Mouse (Mus musculus) bone marrow macrophage, adult 2 months (primary cell): ENCODE results near the gene Ptprg. TPM values are rescaled to one million over a fixed set of nuclear protein-coding genes. Genes with fewer than 3 reads are reported as not detected.
"Not testable (repeated sequence)": the region's sequence is repeated elsewhere in the genome, so short reads cannot be mapped to it uniquely, and the experiment has no call there.

Experiments used
- H3K27ac ChIP-seq: 2 replicates; pipeline ENCODE4 v1.5.1; 2012; ENCODE audit warnings: low read depth, low read length; ENCODE audit not compliant: insufficient read depth
- H3K4me1 ChIP-seq: 2 replicates; pipeline ENCODE4 v1.6.1; 2012; ENCODE audit warnings: low read length; ENCODE audit not compliant: control insufficient read depth, insufficient read depth
- H3K4me3 ChIP-seq: 2 replicates; pipeline ENCODE4 v1.5.1; 2012; ENCODE audit warnings: mild to moderate bottlenecking, low read length, moderate library complexity; ENCODE audit not compliant: insufficient read depth
- CTCF ChIP-seq: IDR thresholded peaks from 2 replicates; pipeline ENCODE4 v1.5.1; 2012; ENCODE audit warnings: low read depth, mild to moderate bottlenecking, low read length, moderate library complexity
- POLR2A ChIP-seq: IDR thresholded peaks from 2 replicates; pipeline ENCODE4 v1.6.1; 2012; ENCODE audit warnings: mild to moderate bottlenecking, low read depth, low read length, borderline replicate concordance
- polyA plus RNA-seq: library from polyadenylated mRNA; stranded (reverse); fragments of >200 nt; gene quantifications from 2 replicates; pipeline ENCODE4 v1.2.4, GENCODE M21; 2012; ENCODE audit not compliant: missing spikeins, insufficient read depth, insufficient read length

Ptprg gene
- polyA plus RNA-seq, 1 experiment, result 0.76 TPM

DNA sequence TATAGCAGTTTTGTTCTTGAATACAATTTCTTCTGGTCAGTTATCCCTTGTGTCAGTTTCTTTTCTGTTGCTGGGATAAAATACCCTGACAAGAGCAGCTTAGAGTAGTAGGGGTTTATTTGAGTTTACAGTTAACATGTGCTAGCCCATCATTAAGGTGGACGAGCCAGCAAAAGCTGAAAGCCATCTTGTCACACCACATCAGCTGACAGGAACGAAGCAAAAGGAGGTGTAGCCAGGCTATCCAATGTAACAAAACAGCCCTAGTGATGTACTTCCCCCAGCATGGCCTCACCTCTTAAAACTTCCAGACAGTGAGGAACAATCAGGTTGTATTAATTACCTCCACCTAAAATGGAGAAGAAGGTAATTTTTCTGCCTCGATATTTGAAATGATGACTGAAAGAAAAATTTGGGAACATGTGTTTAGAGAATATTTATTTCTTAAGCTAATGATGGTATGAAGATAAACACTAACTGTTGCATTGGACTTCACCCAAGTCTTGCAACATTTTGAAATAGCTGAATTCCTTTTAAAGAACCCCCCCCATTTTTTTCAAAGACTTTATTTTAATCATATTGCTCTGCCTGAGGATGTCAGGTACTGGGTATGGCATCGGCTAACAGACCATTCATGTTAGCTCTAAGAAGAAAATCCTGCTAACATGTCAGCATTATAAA is 249.2 kb downstream of the Ptprg start:
- TF ChIP-seq CTCF, result no peak
- no peak for TF ChIP-seq POLR2A
- Histone ChIP-seq H3K4me3 (no peak overlapping the region), H3K27ac (no peak overlapping the region), H3K4me1 (no peaks in the 10 kb centered on the region)

DNA sequence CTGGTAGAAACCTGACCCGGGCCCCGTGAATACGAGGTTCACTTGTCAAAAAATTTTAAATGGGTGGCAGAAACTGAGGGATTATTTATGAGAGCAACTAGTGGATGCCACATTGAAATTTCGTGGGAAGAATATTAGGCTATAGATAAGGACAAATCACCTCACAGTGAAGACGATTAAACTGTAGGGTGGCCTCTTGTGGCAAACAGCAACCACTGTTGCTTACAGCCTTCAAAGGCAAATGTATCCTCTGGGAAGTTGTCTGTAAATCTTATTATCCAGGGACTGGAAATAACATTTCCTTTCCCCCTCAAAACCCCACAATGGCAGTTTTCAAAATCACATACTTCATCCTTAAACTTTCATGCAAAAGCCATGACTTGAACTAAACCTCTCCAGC is 253.3 kb downstream of the Ptprg start:
- no peak overlapping the region for H3K4me3 ChIP-seq
- H3K4me1 ChIP-seq, result no peaks in the 10 kb centered on the region
- TF ChIP-seq CTCF (no peak), POLR2A (no peak)
- H3K27ac ChIP-seq, result no peak overlapping the region

DNA sequence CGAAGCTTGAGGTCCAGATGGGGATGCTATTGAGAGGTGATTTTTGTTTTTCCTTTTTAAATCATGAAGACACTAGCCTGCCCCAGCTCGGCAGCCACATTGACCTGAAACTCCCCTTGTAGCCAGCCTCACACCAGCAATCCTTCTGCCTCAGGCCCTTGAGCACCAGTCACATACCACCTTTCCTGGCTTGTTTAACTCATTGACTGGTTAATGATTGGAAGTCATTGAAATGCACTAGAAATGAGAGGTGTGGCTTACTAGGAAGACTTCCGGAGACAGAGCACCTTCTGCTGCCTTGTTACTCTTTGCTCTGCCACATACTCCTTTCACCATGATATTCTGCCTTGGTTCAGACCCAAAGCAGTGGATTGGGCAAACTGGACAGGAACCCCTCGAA is 254.1 kb downstream of the Ptprg start:
- no peak for TF ChIP-seq CTCF
- TF ChIP-seq POLR2A, result no peak
- Histone ChIP-seq H3K27ac (no peak overlapping the region), H3K4me1 (no peaks in the 10 kb centered on the region), H3K4me3 (no peak overlapping the region)

DNA sequence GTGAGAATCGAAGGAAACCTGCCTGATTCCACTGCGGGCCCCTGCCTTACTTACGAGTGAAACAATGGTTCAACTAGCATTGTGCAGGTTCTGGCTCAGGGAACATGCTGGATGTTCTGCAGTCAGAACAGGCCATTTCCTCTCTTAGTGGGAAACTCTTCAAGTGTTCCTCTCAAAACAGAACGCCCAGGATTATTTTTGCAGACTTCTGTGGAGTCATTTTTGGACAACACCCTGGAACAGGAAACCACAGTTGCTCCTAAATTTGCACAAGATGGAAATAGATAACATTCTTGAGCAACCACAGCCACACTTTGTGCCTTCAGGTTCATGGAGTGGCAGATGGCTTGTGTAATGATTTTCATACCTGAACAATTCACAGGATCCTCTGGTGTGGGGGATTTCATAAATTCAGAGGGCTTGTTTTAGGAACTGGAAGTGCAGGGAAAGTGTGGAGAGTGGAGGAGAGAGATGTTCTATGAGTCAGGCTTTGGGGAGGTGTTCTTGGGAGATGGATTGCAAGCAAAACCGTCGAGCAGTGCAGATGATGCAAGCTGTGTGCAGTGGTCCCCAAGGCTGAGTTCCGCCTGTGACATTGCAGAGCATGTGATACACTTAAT is 257.9 kb downstream of the Ptprg start:
- H3K4me3 ChIP-seq, result no peak overlapping the region
- H3K27ac ChIP-seq, result no peak overlapping the region
- TF ChIP-seq CTCF (no peak), POLR2A (no peak)
- H3K4me1 ChIP-seq, result no peaks in the 10 kb centered on the region

DNA sequence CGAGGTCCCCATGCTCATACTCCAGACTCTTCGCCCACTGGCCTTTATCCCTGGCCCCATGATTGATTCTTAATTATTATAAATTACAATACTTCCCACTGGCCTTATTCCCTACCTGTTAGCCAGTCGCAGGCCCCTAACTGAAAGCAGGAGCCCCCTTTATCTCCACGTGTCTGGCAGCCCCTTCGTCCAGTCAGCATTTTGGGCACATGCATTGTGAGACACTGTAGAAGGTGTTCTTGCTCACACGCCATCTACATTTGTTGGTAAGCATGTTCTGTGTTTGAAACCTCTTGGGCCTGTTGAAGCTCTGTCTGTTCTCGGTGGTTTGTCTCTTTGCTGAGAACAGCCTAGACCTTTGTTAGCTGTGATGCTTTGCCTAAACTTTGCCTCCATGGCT is 259.0 kb downstream of the Ptprg start:
- TF ChIP-seq POLR2A (no peak), CTCF (no peak)
- Histone ChIP-seq H3K4me3 (no peak overlapping the region), H3K4me1 (no peaks in the 10 kb centered on the region), H3K27ac (no peak overlapping the region)

DNA sequence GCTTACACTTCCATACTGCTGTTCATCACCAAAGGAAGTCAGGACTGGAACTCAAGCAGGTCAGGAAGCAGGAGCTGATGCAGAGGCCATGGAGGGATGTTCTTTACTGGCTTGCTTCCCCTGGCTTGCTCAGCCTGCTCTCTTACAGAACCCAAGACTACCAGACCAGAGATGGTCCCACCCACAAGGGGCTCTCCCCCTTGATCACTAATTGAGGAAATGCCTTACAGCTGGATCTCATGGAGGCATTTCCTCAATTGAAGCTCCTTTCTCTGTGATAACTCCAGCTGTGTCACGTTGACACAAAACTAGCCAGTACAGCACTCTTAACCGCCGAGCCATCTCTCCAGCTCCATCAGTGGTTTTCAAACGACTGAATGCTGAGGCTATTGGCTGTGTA is 261.5 kb downstream of the Ptprg start:
- H3K27ac ChIP-seq, H3K4me3 ChIP-seq, H3K4me1 ChIP-seq: not testable (repeated sequence)

DNA sequence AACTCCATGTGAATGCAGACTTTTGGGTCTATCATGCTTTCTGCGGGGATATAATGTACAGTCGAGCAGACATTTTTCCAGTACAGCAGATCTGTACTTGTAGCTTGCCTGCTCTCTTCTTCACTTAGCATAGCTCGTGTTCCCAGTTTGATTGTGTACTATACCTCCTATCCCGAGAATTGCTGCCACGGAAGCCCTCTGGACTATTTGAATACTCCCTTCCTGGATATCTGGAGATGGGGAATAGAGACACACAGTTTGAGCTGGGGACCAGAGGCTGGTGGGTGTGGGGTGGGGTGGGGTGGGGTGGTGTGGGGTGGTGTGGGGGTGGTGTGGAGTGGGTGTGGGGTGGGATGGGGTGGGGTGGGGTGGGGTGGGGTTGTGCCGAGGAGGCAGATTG is 263.9 kb downstream of the Ptprg start:
- TF ChIP-seq POLR2A (no peak), CTCF (no peak)
- no peak overlapping the region for H3K4me3 ChIP-seq
- no peaks in the 10 kb centered on the region for H3K4me1 ChIP-seq
- H3K27ac ChIP-seq, result no peak overlapping the region

DNA sequence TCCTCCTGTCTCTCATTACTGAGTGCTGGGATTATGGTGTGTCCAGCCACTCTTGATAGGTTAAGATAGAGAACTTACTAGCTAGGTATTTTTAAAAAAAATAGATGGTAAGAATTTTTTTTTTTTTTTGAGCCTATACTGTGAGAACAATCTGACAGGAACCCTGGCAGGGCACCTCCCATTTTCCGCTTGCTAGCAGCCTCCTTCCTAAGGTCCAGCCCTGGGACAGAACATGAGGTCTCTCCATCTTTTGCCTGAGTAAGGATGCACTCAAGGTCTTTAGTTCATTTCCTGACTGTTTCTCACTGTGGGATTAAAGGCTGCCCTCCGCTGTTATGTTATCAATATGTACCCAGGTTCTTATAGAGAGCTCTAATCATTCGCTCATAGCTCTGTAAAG is 264.7 kb downstream of the Ptprg start:
- Histone ChIP-seq H3K4me1 (no peaks in the 10 kb centered on the region), H3K27ac (no peak overlapping the region), H3K4me3 (no peak overlapping the region)
- TF ChIP-seq POLR2A (no peak), CTCF (no peak)

DNA sequence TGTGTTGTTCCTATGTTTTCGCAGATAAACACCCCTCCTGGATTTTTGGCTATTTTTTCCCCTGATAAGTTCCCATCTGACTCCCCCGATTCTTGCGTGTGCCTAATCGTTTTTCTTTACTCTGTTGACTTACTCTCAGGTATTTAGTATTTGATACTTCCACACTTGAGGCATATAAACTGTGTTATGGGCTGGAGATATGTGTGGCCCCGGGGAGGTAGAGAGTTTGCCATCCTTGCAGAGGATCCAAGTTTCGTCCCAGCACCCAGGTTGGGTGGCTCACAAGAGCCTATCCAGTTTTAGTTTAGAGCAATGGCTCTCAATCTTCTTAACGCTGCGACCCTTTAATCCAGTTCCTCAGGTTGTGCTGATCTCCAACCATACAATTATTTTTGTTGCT is 265.4 kb downstream of the Ptprg start:
- Histone ChIP-seq H3K4me3 (no peak overlapping the region), H3K4me1 (no peaks in the 10 kb centered on the region), H3K27ac (no peak overlapping the region)
- TF ChIP-seq POLR2A (no peak), CTCF (no peak)

DNA sequence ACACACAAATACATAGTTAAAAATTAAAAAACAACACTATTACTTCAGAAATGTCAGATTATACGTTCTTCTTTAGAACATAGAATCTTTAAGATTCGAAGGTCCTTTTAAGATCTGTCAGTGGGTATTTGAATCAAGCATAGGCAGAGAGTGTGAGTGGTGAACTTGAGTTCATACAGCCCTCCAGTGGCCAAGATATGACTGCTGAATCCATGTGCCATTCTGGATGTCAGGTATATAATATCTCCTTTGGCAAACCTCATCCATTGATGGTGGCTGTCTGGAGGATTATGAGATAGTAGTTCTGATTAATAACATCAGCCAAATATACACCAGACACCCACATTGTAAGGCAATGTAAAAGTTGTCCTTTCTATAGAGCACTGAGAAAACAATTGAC is 266.0 kb downstream of the Ptprg start:
- TF ChIP-seq CTCF (no peak), POLR2A (no peak)
- Histone ChIP-seq H3K4me3 (no peak overlapping the region), H3K4me1 (no peaks in the 10 kb centered on the region), H3K27ac (no peak overlapping the region)
